Mouse (Mus musculus) T-cell, adult 2 months (primary cell): ENCODE measurements around the gene Gm10999.
"Not testable (repeated sequence)": the region's sequence is repeated elsewhere in the genome, so short reads cannot be mapped to it uniquely, and the experiment has no call there.

ENCODE experiments used
- DNase-seq: peaks from one replicate; pipeline ENCODE4 v3.0.0; 2022; ENCODE audit warnings: low spot score

Gene Gm10999

DNA sequence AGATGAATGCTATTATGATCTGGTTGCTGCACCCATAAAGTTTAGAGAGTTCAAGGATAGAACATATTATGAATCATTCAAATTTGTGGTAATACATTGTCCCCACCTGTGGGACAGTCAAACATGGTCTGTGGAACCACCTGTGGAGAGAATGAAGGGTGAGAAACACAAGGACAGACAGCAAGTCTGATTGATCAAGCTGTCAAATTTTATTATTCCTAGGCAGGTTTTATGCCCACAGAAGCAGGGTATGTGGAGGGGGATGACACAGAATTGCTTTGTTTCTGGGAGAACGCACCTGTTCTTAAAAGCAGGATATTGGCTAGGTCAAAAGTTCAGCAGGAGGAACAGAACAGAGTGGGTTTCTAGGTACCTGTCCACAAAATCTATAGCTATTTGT lies at the start of gene Gm10999:
TSS of gene Gm10999 (minus strand) at position 101 of the 400 bp plus-strand sequence.
- no peak for DNase-seq

DNA sequence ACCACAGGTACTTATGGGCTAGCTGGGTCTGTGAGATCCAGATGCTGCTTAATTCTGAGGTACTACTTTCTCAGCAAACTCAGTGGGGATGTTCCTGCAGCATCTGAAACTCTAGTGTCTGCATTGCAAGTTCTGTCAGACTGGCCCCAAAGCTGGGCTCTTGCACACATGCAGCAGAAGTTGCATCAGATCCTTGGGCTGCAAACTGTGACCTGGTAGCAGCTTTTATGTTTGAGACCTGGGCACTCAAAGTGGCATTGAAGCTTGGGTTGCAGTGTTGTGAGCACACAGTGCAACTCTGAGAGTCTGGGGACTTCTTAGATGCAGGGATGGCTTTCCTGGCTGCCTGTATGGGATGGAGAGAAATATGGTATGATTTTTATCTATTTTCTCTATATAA lies 2.0 kb upstream of the Gm10999 start:
- no peak for DNase-seq

DNA sequence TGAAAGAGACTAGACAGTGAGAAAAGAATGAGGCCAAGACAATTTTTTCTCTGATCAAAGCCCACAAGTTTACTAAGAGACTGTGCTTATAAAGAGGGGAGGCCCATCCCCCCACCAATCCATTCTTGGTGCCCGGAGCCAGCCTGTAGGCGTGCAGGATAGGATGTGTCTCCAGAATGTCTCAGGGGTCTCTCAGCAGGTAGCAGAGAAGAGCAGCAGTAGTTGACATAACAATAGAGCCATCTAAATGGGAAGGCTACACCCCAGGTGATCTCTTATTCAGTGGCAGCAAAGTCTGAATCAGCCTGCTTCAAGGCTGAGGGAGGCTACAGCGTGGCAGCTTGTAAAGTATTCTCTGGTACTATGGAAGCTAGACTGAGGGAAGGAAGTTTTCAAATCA lies 15.7 kb downstream of the Gm10999 start:
- DNase-seq = not testable (repeated sequence)
